Mouse (Mus musculus) gastrocnemius, postnatal 4 days (tissue): ENCODE measurements around the gene Kcnn3. TPM values are rescaled to one million over a fixed set of nuclear protein-coding genes. Genes with fewer than 3 reads are reported as not detected.
A peak's percentile ranks its signal among the peaks of the same experiment; 100 is the strongest.

Experiments used
- DNase-seq, 2 experiments: peaks; one replicate each; pipeline ENCODE4 v3.0.0; 2021 to 2022; ENCODE audit warnings: low spot score in 2 of 2, mixed read lengths in 2 of 2
- total RNA-seq, 2 experiments: library from RNA; stranded (reverse); gene quantifications; 2 replicates each; pipeline ENCODE4 v1.2.3; 2021

Kcnn3 gene
- total RNA-seq, 2 experiments from 2014 or later, result 13.6 to 16.5 TPM

GRCm38 (mm10) chr3:89605235-89605634 lies 85.3 kb downstream of the Kcnn3 start:
- no peak for DNase-seq

GRCm38 (mm10) chr3:89607327-89607726 lies 87.4 kb downstream of the Kcnn3 start:
- no peak for DNase-seq

GRCm38 (mm10) chr3:89612048-89612447 lies 92.1 kb downstream of the Kcnn3 start:
- DNase-seq, result no peak

- peak; percentile 58 to 80 for DNase-seq
Observed at GRCm38 (mm10) chr3:89613526-89614523, 93.9 kb downstream of the Kcnn3 start.

- no peak for DNase-seq
Observed at GRCm38 (mm10) chr3:89616861-89617260, 96.9 kb downstream of the Kcnn3 start.

- DNase-seq, result no peak
Observed at GRCm38 (mm10) chr3:89617360-89617759, 97.4 kb downstream of the Kcnn3 start.

GRCm38 (mm10) chr3:89622825-89623224 lies 102.9 kb downstream of the Kcnn3 start:
- DNase-seq, result no peak

GRCm38 (mm10) chr3:89623531-89623930 lies 103.6 kb downstream of the Kcnn3 start:
- DNase-seq, result no peak

- no peak for DNase-seq
Observed at GRCm38 (mm10) chr3:89624001-89624400, 104.0 kb downstream of the Kcnn3 start.

- no peak for DNase-seq
Observed at GRCm38 (mm10) chr3:89624814-89625445, 105.0 kb downstream of the Kcnn3 start.

- DNase-seq, result no peak
Observed at GRCm38 (mm10) chr3:89626556-89626955, 106.6 kb downstream of the Kcnn3 start.

GRCm38 (mm10) chr3:89629811-89630210 lies 109.8 kb downstream of the Kcnn3 start:
- no peak for DNase-seq

GRCm38 (mm10) chr3:89631750-89632149 lies 111.8 kb downstream of the Kcnn3 start:
- DNase-seq, result peak in 1 of 2 experiments; percentile 34

- no peak for DNase-seq
Observed at GRCm38 (mm10) chr3:89633531-89633930, 113.6 kb downstream of the Kcnn3 start.

- DNase-seq, result no peak
Observed at GRCm38 (mm10) chr3:89633941-89634340, 114.0 kb downstream of the Kcnn3 start.

GRCm38 (mm10) chr3:89640804-89641203 lies 120.8 kb downstream of the Kcnn3 start:
- no peak for DNase-seq

- no peak for DNase-seq
Observed at GRCm38 (mm10) chr3:89643391-89643790, 123.4 kb downstream of the Kcnn3 start.

GRCm38 (mm10) chr3:89646813-89647255 lies 126.9 kb downstream of the Kcnn3 start:
- peak in 1 of 2 experiments; percentile 59 for DNase-seq

GRCm38 (mm10) chr3:89647268-89647874 lies 127.4 kb downstream of the Kcnn3 start:
- no peak for DNase-seq

GRCm38 (mm10) chr3:89649890-89650289 lies 129.9 kb downstream of the Kcnn3 start:
- no peak for DNase-seq

GRCm38 (mm10) chr3:89653231-89653954 lies 133.4 kb downstream of the Kcnn3 start:
- no peak for DNase-seq
